Mouse (Mus musculus): Measurements from ENCODE around the gene Alkbh8.
"Not testable (repeated sequence)": the region's sequence is repeated elsewhere in the genome, so short reads cannot be mapped to it uniquely, and the experiment has no call there.

Gene Alkbh8

DNA sequence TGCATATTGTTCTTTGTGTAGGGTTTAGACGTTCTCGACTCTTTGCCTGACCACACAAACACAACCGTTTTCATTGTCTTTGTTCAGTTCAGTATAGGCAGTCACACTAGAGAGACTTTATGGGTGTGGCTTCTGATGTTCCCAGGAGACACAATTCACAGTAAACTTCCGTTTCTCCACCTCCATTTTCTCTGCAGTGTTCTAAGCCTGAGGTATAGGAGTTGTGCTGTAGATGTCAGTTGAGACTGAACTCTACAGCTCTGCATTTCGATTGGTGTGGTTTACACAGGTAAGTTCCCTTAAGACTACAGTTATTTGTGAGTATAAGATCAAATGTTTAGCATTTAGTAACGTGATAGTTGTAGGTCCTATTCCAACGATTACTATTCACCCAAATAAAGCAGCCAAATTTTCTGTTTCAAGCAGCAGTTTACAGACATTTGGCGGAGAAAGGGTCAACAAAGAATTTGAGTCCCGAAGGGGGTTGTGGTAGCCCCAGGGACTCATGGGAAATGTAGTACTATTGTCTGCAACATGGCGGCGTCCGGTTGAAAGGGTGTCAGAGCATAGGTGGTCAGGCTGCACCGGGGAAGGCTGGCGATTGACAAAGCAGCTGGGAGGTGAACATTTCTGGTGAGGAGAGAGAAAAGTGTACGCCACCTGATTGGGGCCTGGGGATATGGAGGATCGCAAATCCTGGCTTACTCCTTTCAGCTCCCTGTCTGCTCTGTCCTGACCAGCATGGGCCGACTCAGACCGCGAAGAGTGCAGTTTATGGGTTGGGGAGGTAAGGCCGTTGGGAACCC lies at the start of gene Alkbh8:
Gene Alkbh8, plus strand, starts transcription at position 179 of the 806 bp plus-strand sequence.
- DNase-seq (ENCODE audit: low read depth, low spot score), result peak; percentile 92

DNA sequence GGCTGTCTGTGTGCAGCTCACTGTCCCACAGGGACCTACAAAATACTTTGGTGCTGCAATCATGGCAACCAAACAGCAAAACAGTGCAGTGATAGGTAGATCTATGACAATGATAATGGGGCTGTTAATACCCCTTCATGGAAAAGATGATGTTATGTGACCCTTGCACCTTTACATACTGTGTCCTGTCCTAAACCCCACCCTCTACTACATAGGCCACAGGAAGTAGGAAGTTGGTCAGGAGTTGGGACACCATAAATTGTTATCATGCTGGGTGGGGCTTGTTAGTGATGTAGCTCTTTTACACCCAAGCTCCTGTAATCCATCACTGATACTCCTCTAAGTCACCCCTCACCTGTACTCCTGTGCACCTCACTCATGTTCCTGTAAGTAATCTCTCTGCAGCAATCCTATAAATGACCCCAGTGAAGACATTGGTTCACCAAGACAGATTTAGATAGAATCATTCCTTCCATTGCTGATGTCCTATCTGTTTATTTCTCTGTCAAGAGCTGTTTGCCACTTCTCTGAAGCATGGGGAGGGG lies 25.6 kb upstream of the Alkbh8 start:
- no peak for DNase-seq (ENCODE audit: low read depth, low spot score)

DNA sequence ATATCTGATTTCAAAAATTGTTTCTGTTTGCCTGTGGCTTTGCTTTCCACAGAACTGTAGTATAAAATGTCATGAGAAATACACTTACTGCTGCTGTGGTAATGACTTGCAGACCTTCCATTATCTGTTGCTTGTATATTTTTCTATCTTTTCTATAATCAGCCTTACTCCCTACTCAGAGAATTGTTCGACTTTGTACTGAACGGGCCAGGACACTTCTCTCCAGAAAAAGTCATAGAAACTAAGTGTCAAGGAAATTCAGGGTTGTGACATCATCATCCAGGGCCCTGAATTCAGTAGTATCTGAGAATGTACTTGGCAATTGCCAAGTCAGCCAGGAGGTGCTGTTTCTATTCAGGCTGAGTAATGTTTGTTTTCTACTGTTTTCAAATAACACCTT lies 24.9 kb upstream of the Alkbh8 start:
- no peak for DNase-seq (ENCODE audit: low read depth, low spot score)

DNA sequence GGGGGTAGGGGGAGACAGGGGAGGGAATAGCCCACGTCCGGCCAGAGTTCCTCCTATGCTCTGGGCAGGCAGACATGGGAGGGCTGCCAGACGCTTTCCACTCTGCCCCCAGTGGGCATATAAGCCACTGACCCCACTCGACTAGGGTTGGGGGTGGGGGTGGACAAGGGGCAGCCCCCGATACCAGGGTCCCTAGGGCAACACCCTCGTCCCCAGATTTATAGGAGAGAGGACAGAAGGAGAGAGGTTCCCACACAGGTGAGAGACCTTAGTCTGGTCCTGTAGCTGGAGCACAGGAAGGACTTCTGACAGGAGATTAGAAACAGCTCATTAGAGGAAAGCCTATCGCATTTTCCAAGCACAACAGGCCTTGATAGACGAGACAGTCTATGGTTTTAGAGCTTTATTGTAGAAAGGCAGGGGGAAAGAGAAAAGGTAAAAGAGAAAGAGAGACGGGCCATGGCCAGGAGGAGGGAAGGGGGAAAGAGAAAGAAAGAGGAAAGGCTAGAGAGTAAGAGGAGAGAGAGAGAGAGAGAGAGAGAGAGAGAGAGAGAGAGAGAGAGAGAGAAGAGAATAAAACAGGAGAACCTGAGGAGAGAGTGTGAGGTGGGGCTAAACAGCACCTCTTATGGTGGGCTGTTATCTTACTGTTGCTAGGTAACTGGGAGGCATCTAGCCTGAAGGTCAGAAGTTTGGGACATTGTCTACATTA lies 7.4 kb upstream of the Alkbh8 start:
- DNase-seq (ENCODE audit: low read depth, low spot score), result not testable (repeated sequence)

DNA sequence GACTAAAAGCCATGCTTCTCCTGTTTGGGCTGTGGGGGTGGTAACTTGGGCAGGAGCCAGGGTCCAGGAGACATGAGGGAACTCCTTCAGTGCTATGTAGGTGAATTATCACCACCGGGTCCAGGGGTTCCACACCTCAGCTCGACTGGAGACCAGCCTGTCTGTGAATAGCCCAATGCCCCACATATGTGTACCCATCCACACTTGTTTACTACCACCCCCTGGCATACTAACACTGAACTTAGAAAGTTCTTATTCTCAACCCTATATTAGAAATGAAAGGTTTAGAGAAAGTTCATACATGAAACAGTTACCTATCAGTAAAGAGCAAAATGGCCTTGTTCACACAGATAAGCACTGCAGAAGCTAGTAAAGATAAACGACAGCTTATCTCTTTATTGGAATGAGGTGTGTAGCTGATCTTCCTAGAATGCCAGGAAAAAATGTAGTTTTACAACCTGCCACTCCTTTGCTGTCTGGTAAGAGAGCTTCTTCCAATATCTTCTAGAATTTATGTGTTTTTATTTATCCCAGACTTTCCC lies 6.8 kb upstream of the Alkbh8 start:
- no peak for DNase-seq (ENCODE audit: low read depth, low spot score)

- DNase-seq (ENCODE audit: low read depth, low spot score), result no peak
Observed at GRCm38 (mm10) chr9:3330319-3330718, 4.6 kb upstream of the Alkbh8 start.

DNA sequence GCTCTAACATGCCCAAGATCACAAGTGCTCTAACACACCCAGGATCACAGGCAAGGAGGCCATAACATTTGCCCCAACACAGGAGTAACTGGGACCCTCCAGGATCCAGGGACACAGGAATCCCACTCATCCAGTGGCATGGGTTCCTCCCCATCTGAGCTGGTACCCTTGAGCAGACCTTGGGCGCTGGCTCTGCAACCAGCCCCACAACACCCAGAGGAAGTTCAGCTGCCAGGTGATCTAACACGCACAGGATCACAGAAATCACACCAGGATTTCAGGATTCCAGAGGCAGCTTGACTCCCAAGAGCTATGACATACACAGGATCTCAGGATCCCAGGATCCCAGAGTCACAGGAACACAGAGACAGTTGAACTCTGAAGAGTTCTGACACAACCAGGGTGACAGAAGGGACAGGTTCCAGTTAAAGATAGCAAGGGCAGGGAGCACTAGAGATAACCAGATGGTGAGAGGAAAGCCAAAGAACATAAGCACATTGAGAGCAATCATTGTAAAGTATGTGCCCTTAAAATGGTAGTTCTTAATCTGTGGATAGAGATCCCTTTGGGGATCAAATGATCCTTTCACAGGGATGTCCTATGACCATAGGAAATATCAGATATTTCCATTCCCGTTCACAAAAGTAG lies 4.1 kb upstream of the Alkbh8 start:
- no peak for DNase-seq (ENCODE audit: low read depth, low spot score)

DNA sequence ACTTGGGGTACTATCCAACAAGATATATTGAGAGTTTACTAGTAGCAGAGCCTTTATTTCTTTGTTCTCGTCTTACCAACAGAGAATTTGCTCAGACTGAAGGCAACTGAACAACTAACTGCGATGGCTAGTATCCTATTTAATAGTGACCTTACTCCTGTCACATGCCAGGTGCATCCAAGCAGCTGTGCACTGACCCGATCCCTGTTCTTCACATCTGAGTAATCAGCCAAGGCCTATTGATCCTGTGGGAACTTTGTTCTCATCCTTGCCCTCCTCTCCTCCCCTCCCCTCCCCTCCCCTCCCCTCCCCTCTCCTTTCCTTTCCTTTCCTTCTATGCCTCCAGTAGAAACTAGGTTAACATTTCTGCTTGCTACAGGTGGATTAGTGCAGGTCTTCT lies 1.7 kb downstream of the Alkbh8 start:
- no peak for DNase-seq (ENCODE audit: low read depth, low spot score)

DNA sequence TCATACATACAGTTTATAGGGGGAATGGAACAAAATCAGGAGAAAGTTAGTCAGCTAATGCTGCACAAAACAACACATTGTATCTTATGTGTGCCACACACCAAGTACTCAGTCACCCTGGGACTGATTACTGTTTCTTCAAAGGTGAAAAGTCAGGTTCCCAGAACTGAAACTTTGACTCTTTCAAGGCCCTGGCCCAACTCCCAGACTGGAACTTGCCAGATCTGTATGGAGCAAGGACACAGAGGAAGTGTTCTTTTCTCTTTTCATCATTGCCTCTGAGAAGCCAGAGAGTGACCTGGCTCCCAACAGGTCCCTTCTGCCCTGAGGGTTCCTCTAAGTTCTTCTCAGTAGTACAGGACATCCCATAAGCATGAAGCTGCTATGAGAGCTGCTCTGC lies 10.2 kb downstream of the Alkbh8 start:
- no peak for DNase-seq (ENCODE audit: low read depth, low spot score)

DNA sequence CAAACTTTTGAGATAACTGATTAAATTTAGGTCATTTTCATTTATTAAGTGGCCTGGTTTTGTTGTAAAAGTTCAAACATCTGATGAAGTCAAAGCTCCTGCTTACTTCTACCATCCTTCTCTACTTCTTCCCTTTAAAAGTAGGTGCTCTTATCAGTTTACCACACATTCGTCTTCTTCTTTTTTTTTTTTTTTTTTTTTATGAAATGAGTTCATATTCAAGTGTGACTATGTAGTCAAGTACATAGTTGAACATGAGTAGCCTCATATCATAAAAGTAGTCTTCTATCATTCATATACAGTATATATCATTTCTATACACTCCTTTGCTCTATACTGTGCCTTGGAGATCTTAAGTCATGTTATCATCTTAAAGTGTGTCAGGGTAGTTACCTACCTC lies 11.0 kb downstream of the Alkbh8 start:
- no peak for DNase-seq (ENCODE audit: low read depth, low spot score)

- no peak for DNase-seq (ENCODE audit: low read depth, low spot score)
Observed at GRCm38 (mm10) chr9:3350056-3350455, 15.1 kb downstream of the Alkbh8 start.

DNA sequence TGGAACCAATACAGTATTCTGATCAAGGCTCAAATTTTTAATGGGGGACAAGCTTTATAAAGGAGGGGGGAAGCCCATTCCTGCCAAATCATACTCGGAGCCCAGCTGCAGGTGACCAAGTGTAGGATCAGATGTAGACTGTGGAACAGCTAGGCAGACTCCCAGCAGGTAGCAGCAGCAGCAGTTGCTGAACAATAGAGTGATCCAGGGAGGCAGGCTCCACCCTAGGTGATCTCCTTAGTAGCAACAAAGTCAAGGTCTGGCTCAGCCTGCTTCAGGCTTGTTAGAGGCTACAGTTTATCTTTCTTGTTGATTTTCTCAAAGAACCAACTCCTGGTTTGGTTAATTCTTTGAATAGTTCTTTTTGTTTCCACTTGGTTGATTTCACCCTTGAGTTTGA lies 41.4 kb downstream of the Alkbh8 start:
- not testable (repeated sequence) for DNase-seq (ENCODE audit: low read depth, low spot score)

DNA sequence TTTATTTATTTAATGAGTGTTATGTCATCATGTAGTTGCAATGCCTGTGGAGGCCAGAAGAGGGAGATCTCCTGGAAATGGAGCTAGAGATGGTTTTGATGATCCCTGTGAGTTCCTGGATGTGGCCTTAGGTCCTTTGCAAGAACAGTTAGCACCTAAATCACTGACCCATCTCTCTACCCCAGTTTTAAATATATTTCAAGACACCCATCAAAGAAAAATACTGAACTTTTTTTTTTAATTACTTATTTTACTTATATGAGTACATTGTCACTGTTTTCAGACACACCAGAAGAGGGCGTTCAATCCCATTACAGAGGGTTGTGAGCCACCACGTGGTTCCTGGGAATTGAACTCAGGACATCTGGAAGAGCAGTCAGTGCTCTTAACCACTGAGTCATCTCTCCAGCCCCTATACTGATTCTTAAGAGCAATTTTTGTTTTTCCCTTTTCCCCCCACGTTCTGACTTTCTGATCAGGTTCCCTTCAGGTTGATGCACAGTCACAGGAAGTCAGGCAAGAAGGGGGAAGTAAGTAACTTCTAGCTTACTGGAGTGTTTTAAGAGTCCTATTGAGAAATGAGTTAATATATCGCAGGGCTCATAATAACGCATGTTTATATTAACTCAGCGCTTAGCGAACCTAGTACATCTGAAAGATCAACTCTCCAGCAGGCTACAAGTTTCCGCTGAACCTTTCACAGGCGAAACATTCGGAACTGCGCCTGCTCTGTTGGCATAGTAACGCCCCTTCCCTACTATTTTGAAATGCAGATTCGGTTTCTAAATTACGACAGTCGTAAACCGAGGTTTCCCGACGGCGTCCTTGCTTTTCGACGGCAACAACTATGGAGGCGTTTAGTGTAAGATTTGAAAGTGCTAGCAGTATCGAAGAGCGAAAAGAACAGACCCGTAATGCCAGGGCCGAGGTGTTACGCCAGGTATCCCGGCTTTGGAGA lies 68.6 kb downstream of the Alkbh8 start, which contains the start of gene Cwf19l2:
Gene Cwf19l2, plus strand, starts transcription at position 342 of the 958 bp plus-strand sequence.
- DNase-seq (ENCODE audit: low read depth, low spot score), result peak; percentile 95

- DNase-seq (ENCODE audit: low read depth, low spot score), result peak; percentile 15
Observed at GRCm38 (mm10) chr9:3404372-3404771, 69.4 kb downstream of the Alkbh8 start.

DNA sequence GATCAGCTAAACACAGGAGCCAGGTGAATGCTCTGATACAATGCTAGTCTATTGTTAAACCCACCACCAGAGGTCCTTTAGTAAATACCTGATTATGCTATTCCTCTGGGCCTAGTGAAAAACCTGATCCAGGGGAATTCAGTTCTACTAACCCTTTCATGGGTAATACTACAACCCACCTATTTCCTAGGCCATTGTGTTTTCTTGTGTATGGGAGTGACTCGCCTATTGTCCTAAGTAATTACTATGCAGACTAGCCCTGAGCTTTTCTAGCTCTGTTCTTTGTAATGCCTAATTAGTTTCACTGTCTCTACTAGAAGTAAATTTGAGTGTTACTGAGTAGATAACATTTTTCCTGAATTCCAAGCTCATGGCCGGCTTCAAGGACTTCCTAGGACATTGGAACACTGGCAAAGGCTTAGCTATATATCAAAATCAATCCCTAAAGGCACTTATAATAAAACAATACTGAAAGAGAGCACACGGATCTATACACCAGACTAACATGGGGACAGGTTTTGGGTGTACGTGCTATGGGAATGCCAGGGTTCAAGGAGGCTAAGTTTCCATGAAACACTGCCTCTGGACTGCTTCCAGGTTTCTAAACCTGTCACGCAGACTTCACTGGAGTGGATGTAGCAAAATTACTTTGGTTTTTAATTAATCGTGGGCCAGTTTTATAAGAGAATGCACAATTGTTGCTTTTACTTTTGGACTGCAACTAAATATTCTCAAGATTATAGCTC lies 104.8 kb downstream of the Alkbh8 start:
- DNase-seq (ENCODE audit: low read depth, low spot score), result not testable (repeated sequence)
